Mouse (Mus musculus): ENCODE measurements around the gene Gm32742. TPM values are rescaled to one million over a fixed set of nuclear protein-coding genes. Genes with fewer than 3 reads are reported as not detected.

Gm32742 gene
- not detected in 2 replicates for polyA plus RNA-seq (2021; fragmentation: Nextera tagmentation)
- long read RNA-seq, experiment 1: 0 reads
- long read RNA-seq, experiment 2: 0 reads

DNA sequence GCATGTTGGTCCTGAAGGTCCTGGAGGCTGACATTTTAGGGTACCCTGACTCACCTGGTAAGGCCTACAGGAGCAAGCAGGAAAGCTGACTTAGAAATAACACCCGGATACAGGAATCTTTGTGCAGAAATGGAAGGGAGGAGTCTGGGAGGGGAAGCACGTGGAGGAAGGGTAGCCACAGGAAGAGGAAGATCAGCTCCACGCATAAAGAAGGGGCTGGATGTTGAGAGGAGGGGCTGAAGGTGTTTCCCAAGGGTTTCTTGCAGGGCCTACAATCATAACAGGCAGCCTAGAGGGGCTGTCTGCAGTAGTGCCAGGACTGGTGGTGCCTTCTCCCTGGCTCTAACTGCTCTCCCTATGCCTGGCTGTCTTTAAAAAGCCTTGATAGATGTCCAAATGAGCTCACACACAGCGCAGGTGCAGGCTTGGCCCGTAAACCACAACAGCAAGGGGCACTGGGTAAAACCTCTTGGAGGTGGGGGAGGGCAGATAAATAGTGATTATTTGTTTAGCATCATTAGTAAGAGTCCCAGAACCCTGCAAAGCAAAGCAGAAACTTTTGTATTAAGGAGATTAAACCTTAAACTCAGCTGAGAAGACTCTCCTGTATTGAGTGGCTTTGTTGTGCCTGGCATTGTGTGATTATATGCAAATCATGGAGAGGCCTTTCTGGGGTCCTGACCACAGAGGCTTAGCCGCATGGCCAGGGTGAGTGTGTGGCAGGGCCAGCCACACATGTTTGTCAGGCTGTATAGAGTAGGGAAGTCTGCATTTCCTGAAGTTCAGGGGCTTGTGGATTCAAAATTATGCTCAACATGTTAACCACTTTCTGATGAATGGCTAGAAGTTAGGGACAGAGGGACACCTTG lies at the start of gene Gm32742:
Gene Gm32742, minus strand, starts transcription at position 206 of the 869 bp plus-strand sequence.

DNA sequence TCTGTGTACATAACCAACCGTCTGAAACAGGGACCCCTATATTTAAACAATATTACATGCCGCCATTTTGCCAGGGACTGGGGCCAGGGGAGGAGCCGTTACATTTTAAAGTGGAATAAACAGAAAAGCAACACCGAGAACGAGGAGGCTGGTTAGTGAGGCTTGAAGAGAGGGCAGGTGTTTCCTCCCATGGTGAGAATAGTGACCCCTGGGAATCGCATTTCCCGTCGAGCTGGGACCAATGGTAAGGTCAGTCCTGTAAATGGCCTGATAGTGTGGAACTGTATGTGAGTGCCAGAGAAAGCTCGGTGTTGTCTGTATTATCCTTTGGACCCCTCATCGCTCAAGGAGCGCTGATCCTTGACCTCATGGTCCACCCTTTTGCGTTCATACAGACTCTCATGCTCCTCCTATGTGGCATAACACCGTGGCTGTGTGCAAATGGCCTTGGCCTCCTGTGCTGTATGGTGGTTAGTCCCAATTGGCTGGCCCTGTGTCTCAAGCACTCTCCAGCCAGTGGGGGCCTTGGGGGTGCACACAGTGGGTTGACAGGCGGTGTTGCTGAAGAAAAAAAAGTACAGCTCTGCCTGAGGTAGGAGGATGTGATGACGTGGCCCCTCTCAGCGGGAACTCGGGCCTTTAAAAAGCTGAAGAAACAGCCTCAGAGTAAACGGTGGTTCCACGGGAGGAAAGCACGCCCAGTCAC lies 47.9 kb upstream of the Gm32742 start, which contains the start of gene Pou2af1:
Gene Pou2af1, plus strand, starts transcription at position 686 of the 706 bp plus-strand sequence.

DNA sequence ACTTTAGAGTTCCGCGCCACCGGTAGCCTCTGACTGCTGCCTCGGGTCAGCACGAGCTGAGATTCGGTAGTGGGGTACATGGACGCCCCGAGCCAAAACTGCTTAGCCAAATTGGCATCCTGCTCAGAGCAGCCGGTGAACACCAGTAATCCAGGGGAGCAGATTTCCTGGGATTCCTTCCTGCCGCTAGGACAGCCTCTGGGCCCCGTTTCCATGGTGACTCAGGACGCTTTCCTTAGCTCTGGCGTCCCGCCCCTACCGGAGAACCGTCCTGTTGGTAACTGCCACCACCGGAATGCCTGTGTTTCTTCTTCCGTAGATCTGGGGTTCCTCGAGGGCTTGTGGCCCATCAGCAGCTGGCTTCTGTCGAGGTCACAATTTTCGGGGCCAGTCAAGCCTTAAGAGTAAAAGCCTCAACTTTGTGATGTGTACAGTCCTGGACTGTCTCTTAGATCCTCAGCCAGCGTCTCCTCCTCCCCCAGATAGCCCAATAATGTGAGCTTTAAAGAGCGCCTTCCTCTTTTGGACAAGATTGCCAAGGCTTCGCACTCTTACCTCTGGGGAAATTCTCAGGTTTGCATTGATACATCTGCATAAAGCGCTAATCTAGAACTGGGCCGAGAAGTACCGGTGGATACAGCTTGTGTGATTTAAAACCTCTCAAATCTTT lies 63.4 kb downstream of the Gm32742 start, which contains the start of gene 4833427G06Rik:
Gene 4833427G06Rik, minus strand, starts transcription at position 323 of the 670 bp plus-strand sequence.

Other genes with a start within 250 kb of the Gm32742 start
- 10.1 and 11.3 TPM in 2 replicates for gene Sik2, start 156.4 kb downstream of the Gm32742 start, polyA plus RNA-seq (2021; fragmentation: Nextera tagmentation)
- gene Btg4, start 104.6 kb downstream of the Gm32742 start, polyA plus RNA-seq (2021; fragmentation: Nextera tagmentation): not detected in 2 replicates
- 5.1 and 6.1 TPM in 2 replicates for gene Layn, start 88.4 kb downstream of the Gm32742 start, polyA plus RNA-seq (2021; fragmentation: Nextera tagmentation)
- gene 4833427G06Rik, start 63.4 kb downstream of the Gm32742 start, polyA plus RNA-seq (2021; fragmentation: Nextera tagmentation): 0.35 TPM in 1 of 2 replicates, not detected in the other
- 0.07 TPM in 1 of 2 replicates, not detected in the other for gene Pou2af1, start 48.2 kb upstream of the Gm32742 start, polyA plus RNA-seq (2021; fragmentation: Nextera tagmentation)
- 0.94 and 1.3 TPM in 2 replicates for gene Colca2, start 113.1 kb upstream of the Gm32742 start, polyA plus RNA-seq (2021; fragmentation: Nextera tagmentation)
- gene 1810046K07Rik, start 163.4 kb upstream of the Gm32742 start, polyA plus RNA-seq (2021; fragmentation: Nextera tagmentation): not detected in 2 replicates

Measured in left cerebral cortex, adult 6 months (tissue).